Mouse (Mus musculus) liver, adult 2 months (tissue): Measurements from ENCODE around the gene Grhpr. TPM values are rescaled to one million over a fixed set of nuclear protein-coding genes. Genes with fewer than 3 reads are reported as not detected.
A peak's percentile ranks its signal among the peaks of the same experiment; 100 is the strongest.

Experiments used
- DNase-seq: peaks from one replicate; pipeline ENCODE4 v3.0.0-alpha.2; 2011; ENCODE audit warnings: low read depth, low spot score; ENCODE audit errors: extremely low read depth
- H3K27ac ChIP-seq: fragments of 200-500 bp; replicated peaks from 2 replicates; pipeline ENCODE4 v1.5.1; 2012; ENCODE audit warnings: low read depth, mild to moderate bottlenecking, control low read depth, inconsistent platforms, low read length; ENCODE audit not compliant: insufficient read depth
- H3K27me3 ChIP-seq: fragments of 200-500 bp; 2 replicates; pipeline ENCODE4 v1.6.1; 2012; ENCODE audit warnings: mild to moderate bottlenecking, moderate library complexity, low read length, inconsistent platforms; ENCODE audit not compliant: control insufficient read depth, insufficient read depth
- H3K36me3 ChIP-seq: fragments of 200-500 bp; 2 replicates; pipeline ENCODE4 v1.6.1; 2012; ENCODE audit warnings: low read length, inconsistent platforms; ENCODE audit not compliant: control insufficient read depth, insufficient read depth
- H3K4me1 ChIP-seq: fragments of 200-500 bp; 2 replicates; pipeline ENCODE4 v1.6.1; 2011; ENCODE audit warnings: low read length; ENCODE audit not compliant: control insufficient read depth, insufficient read depth
- H3K4me3 ChIP-seq: fragments of 200-500 bp; 2 replicates; pipeline ENCODE4 v1.5.1; 2011; ENCODE audit warnings: low read depth, mild to moderate bottlenecking, control low read depth, low read length, moderate library complexity; ENCODE audit not compliant: insufficient read depth
- H3K79me2 ChIP-seq: fragments of 200-500 bp; 2 replicates; pipeline ENCODE4 v1.6.1; 2012; ENCODE audit warnings: inconsistent platforms, mild to moderate bottlenecking, low read length, moderate library complexity; ENCODE audit not compliant: control insufficient read depth, insufficient read depth
- H3K9ac ChIP-seq: fragments of 200-500 bp; 2 replicates; pipeline ENCODE4 v1.6.1; 2012; ENCODE audit warnings: low read depth, mild to moderate bottlenecking, control low read depth, inconsistent platforms, low read length
- CTCF ChIP-seq: fragments of 200-500 bp; IDR thresholded peaks from 2 replicates; pipeline ENCODE4 v1.5.1; 2011; ENCODE audit warnings: low read depth, low read length, control low read depth
- POLR2A ChIP-seq: fragments of 200-500 bp; IDR thresholded peaks from 2 replicates; pipeline ENCODE4 v1.6.1; 2011; ENCODE audit warnings: low read length, control low read depth; ENCODE audit not compliant: insufficient read depth; ENCODE audit errors: extremely low read depth
- WGBS: fragments of 180-500 bp; shearing (Covaris S2); methylation state at CpG from one replicate; pipeline ENCODE4 v1.1.7; 2018; 5-methylcytosine and 5-hydroxymethylcytosine counted together
- polyA plus RNA-seq: library from polyadenylated mRNA; depleted of rRNA; stranded (reverse); fragments of >200 nt; gene quantifications from 2 replicates; pipeline ENCODE4 v1.2.3, GENCODE M21; 2012
- total RNA-seq: library from RNA; depleted of rRNA; stranded (reverse); fragments of >200 nt; gene quantifications from 2 replicates; pipeline ENCODE4 v1.2.3, GENCODE M21; 2014

Gene Grhpr
- total and polyA plus RNA-seq, 2 experiments: 108 to 313 TPM

GRCm38 (mm10) chr4:44967402-44967801 lies 13.8 kb upstream of the Grhpr start:
- TF ChIP-seq CTCF: no peak
- no peak for TF ChIP-seq POLR2A
- no peak for DNase-seq
- Histone ChIP-seq H3K9ac (no peak overlapping the region), H3K36me3 (no peaks in the 10 kb centered on the region), H3K79me2 (no peaks in the 10 kb centered on the region), H3K27me3 (no peaks in the 10 kb centered on the region), H3K27ac (no peak overlapping the region), H3K4me3 (no peak overlapping the region), H3K4me1 (no peaks in the 10 kb centered on the region)
- 91% methylated on average over 8 of the region's 8 CpGs for WGBS

- H3K4me3 ChIP-seq: no peak overlapping the region
- H3K9ac ChIP-seq: no peak overlapping the region
- no peak for DNase-seq
- no peaks in the 10 kb centered on the region for H3K79me2 ChIP-seq
- H3K27me3 ChIP-seq: no peaks in the 10 kb centered on the region
- H3K36me3 ChIP-seq: no peaks in the 10 kb centered on the region
- H3K4me1 ChIP-seq: peaks cover 8% of the 10 kb centered on the region
- H3K27ac ChIP-seq: no peak overlapping the region
- 88% methylated on average over 7 of the region's 7 CpGs for WGBS
- no peak for TF ChIP-seq POLR2A
- no peak for TF ChIP-seq CTCF
Observed at GRCm38 (mm10) chr4:44970056-44970455, 11.1 kb upstream of the Grhpr start.

GRCm38 (mm10) chr4:44970612-44971110 lies 10.5 kb upstream of the Grhpr start:
- Histone ChIP-seq H3K27me3 (no peaks in the 10 kb centered on the region), H3K4me3 (no peak overlapping the region), H3K27ac (no peak overlapping the region), H3K4me1 (peaks cover 8% of the 10 kb centered on the region), H3K79me2 (no peaks in the 10 kb centered on the region), H3K36me3 (no peaks in the 10 kb centered on the region), H3K9ac (no peak overlapping the region)
- peak; percentile 57 for TF ChIP-seq CTCF
- TF ChIP-seq POLR2A: no peak
- DNase-seq: peak; percentile 56
- WGBS: 15% methylated on average over 10 of the region's 10 CpGs

- Histone ChIP-seq H3K4me1 (peaks cover 18% of the 10 kb centered on the region), H3K36me3 (no peaks in the 10 kb centered on the region), H3K27ac (no peak overlapping the region), H3K9ac (no peak overlapping the region), H3K27me3 (no peaks in the 10 kb centered on the region), H3K79me2 (no peaks in the 10 kb centered on the region), H3K4me3 (no peak overlapping the region)
- peak; percentile 81 for DNase-seq
- no peak for TF ChIP-seq POLR2A
- TF ChIP-seq CTCF: peak; percentile 100
- WGBS: 10% methylated on average over 9 of the region's 9 CpGs
Observed at GRCm38 (mm10) chr4:44973450-44973849, 7.7 kb upstream of the Grhpr start.

GRCm38 (mm10) chr4:44973871-44974270 lies 7.3 kb upstream of the Grhpr start:
- peak overlapping the region; percentile 45; the same call in 1 of the 2 replicates for H3K27ac ChIP-seq
- no peak overlapping the region for H3K9ac ChIP-seq
- TF ChIP-seq CTCF (no peak), POLR2A (no peak)
- WGBS: 33% methylated on average over 14 of the region's 14 CpGs
- H3K27me3 ChIP-seq: no peaks in the 10 kb centered on the region
- no peak overlapping the region for H3K4me3 ChIP-seq
- H3K36me3 ChIP-seq: no peaks in the 10 kb centered on the region
- peaks cover 21% of the 10 kb centered on the region for H3K4me1 ChIP-seq
- no peaks in the 10 kb centered on the region for H3K79me2 ChIP-seq
- no peak for DNase-seq

GRCm38 (mm10) chr4:44974331-44974730 lies 6.9 kb upstream of the Grhpr start:
- Histone ChIP-seq H3K79me2 (no peaks in the 10 kb centered on the region), H3K4me1 (peaks cover 26% of the 10 kb centered on the region), H3K4me3 (no peak overlapping the region), H3K27ac (peak overlapping the region; percentile 45; the same call in 1 of the 2 replicates), H3K9ac (no peak overlapping the region), H3K36me3 (no peaks in the 10 kb centered on the region), H3K27me3 (no peaks in the 10 kb centered on the region)
- DNase-seq: peak; percentile 68
- TF ChIP-seq CTCF: no peak
- TF ChIP-seq POLR2A: no peak
- 33% methylated on average over 8 of the region's 8 CpGs for WGBS
